Mouse (Mus musculus): ENCODE measurements at regions not wholly inside any gene's neighbourhood (a gene's known extent, or its start where the extent isn't known, plus 50 kb on each side); places are given as distances from the start of the nearest gene placed in this dataset.

DNA sequence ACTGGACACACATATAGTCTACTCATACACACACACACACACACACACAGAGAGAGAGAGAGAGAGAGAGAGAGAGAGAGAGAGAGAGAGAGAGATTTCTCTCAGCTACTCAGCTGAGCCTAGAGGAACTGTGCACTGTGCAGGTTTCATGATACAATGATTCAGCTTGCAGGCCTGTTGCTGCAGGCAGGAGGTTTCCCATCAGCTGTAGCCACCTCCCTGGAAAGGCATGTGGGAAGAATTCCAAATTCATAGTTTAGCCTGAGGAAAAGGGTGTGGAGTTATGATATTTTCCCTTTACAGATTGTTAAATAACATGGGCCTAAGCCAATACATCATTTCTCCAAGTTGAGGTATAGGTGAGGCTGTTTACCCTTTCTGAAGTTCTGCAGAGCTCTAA lies 204.3 kb upstream of the A1bg start:
- Histone ChIP-seq H3K27ac (ENCODE audit: control insufficient read depth, insufficient read depth, low read length) (no peak overlapping the region), H3K4me1 (replicated peaks; ENCODE audit: control insufficient read depth, insufficient read depth, low read length) (no peaks in the 10 kb centered on the region), H3K4me3 (ENCODE audit: control insufficient read depth, insufficient read depth, low read length) (no peak overlapping the region), H3K27me3 (ENCODE audit: control insufficient read depth, insufficient read depth, low read length) (no peaks in the 10 kb centered on the region), H3K36me3 (ENCODE audit: control insufficient read depth, insufficient read depth, low read length) (no peaks in the 10 kb centered on the region)
- no peak for DNase-seq
- TF ChIP-seq POLR2A (IDR thresholded peaks at IDR 0.05; ENCODE audit: control insufficient read depth, extremely low read depth, insufficient read depth, low read length, poor library complexity): no peak
- no peak for TF ChIP-seq CTCF (IDR thresholded peaks at IDR 0.05; ENCODE audit: borderline replicate concordance, control insufficient read depth, extremely low read depth, insufficient read depth, low read length, poor library complexity)

DNA sequence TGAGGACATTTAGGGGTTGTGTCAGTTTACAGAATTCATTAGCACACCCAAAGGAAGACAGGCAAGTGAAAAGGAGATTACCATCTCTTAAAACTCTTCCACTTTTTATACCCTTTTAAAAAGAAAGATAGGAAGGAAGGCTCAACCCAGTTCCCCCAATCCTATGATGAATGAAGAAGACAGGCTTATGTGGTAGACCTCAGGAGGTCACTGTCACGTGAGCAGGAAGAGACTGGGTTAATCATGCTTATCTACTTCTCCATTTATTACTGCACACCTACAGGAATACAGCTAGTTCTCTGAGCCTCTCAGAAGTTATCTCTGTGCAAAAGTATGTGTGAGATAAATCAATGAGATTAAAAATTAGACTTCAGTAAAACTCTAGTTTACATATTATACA lies 194.1 kb upstream of the A1bg start:
- Histone ChIP-seq H3K4me3 (ENCODE audit: control insufficient read depth, insufficient read depth, low read length) (no peak overlapping the region), H3K4me1 (replicated peaks; ENCODE audit: control insufficient read depth, insufficient read depth, low read length) (no peaks in the 10 kb centered on the region), H3K36me3 (ENCODE audit: control insufficient read depth, insufficient read depth, low read length) (no peaks in the 10 kb centered on the region), H3K27ac (ENCODE audit: control insufficient read depth, insufficient read depth, low read length) (no peak overlapping the region), H3K27me3 (ENCODE audit: control insufficient read depth, insufficient read depth, low read length) (no peaks in the 10 kb centered on the region)
- no peak for TF ChIP-seq CTCF (IDR thresholded peaks at IDR 0.05; ENCODE audit: borderline replicate concordance, control insufficient read depth, extremely low read depth, insufficient read depth, low read length, poor library complexity)
- no peak for TF ChIP-seq POLR2A (IDR thresholded peaks at IDR 0.05; ENCODE audit: control insufficient read depth, extremely low read depth, insufficient read depth, low read length, poor library complexity)
- WGBS: 0% methylated on average over 1 of the region's 1 CpGs
- no peak for DNase-seq

DNA sequence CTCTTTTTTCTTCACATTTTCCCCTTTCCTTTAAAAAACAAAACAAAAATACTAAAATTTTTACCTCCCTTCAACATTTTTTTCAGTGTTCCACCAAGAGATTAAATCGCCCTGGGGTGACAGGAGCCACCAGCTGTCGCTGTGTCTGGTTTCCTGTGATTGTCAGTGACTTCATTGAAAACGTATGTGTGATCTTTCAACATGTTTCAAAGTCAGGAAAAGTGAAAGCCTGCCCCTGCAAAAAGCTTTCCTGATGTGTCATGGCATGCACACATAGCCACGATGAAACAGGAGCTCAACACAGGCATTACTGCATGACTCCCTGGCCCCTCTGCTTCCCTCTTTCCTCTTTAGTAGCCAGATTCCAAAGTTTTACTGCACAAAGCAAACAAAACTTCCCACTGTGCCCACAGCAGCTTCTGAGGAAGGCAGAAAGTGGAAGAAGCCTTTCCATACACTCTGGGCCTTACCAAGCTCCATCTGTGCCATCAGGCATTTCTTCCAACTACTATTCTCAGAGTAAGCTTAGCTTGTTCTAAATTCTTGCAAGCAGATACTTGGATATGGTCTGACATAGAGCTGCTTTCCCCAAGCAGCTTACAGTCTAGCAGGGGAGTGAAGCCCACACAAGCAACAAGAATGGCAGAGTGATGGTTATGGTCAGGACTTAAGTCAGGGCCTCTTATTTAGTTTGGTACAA lies 186.8 kb upstream of the A1bg start:
- Histone ChIP-seq H3K4me1 (replicated peaks; ENCODE audit: control insufficient read depth, insufficient read depth, low read length) (peaks cover 3% of the 10 kb centered on the region), H3K27ac (ENCODE audit: control insufficient read depth, insufficient read depth, low read length) (no peak overlapping the region), H3K4me3 (ENCODE audit: control insufficient read depth, insufficient read depth, low read length) (no peak overlapping the region), H3K27me3 (ENCODE audit: control insufficient read depth, insufficient read depth, low read length) (no peaks in the 10 kb centered on the region), H3K36me3 (ENCODE audit: control insufficient read depth, insufficient read depth, low read length) (no peaks in the 10 kb centered on the region)
- TF ChIP-seq POLR2A (IDR thresholded peaks at IDR 0.05; ENCODE audit: control insufficient read depth, extremely low read depth, insufficient read depth, low read length, poor library complexity) (no peak), CTCF (IDR thresholded peaks at IDR 0.05; ENCODE audit: borderline replicate concordance, control insufficient read depth, extremely low read depth, insufficient read depth, low read length, poor library complexity) (no peak)
- DNase-seq: no peak
- WGBS: 5% methylated on average over 4 of the region's 4 CpGs

DNA sequence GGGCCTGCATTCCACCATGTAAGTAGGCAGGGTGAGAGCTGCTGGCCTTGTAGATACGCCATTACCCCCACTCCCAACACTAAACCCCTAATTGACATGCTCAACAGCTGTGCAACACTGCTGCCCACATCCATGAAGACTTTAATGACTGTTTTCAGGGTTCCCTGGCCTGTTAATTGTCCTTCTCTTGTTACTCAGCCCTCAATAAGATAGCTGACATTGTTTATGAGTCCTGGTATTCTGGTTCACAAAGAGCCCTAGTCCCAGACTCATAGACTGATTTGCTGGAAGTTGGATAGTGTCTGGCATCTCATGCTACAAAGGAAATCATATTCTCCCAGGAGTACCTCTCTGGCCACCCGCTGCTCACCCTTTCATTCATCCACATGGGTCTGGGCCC lies 186.1 kb upstream of the A1bg start:
- Histone ChIP-seq H3K4me3 (ENCODE audit: control insufficient read depth, insufficient read depth, low read length) (no peak overlapping the region), H3K27me3 (ENCODE audit: control insufficient read depth, insufficient read depth, low read length) (no peaks in the 10 kb centered on the region), H3K4me1 (replicated peaks; ENCODE audit: control insufficient read depth, insufficient read depth, low read length) (peaks cover 3% of the 10 kb centered on the region), H3K27ac (ENCODE audit: control insufficient read depth, insufficient read depth, low read length) (no peak overlapping the region), H3K36me3 (ENCODE audit: control insufficient read depth, insufficient read depth, low read length) (no peaks in the 10 kb centered on the region)
- no peak for DNase-seq
- TF ChIP-seq POLR2A (IDR thresholded peaks at IDR 0.05; ENCODE audit: control insufficient read depth, extremely low read depth, insufficient read depth, low read length, poor library complexity) (no peak), CTCF (IDR thresholded peaks at IDR 0.05; ENCODE audit: borderline replicate concordance, control insufficient read depth, extremely low read depth, insufficient read depth, low read length, poor library complexity) (no peak)
- WGBS: 93% methylated on average over 2 of the region's 2 CpGs

DNA sequence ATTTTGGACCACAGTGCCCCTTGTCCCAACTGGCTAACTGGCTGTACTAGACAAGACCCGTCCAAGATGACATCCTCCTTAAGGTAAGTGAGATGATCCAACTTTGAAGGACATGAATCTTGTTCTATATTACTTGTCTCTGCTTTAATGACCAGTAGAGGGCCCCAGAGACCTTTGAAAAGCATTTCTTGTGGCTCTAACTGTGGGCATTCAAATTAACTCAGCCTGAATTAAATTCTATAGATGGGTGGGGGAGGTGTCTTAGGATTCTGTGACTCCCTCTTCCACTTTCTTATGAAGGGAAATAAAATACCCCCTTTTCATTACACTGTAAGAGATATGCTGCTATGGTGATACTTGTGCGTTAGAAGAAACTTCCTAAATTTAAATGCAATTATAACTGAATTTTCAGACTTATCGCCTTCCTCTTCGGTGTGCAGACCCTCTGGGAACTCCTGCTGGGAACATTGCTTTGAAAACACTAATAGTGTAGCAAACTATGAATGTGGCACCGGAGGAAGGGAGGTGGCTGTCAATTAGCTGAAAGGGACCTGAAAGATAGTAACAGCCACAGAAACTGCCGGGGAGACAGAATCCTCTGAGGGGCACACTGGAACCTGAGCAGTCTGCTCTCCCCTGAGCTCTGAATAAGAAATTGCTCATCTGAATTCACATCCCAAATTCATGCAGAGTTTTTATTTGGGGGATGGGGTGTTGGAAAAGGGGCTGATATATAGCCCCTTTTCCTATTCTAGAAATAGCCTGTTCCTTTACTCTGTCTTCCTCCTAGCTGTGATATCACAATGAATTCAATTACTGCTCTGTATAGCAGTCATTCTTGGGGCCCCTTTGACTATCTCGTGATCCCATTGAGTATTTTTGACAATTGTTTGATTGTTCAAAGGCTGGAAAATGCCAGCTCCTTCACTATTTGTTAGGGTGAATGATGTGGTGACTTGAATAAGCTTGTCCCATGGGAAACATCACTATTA lies 179.9 kb upstream of the A1bg start:
- H3K36me3 ChIP-seq (ENCODE audit: control insufficient read depth, insufficient read depth, low read length): no peaks in the 10 kb centered on the region
- WGBS: 73% methylated on average over 7 of the region's 7 CpGs
- no peak overlapping the region for H3K27ac ChIP-seq (ENCODE audit: control insufficient read depth, insufficient read depth, low read length)
- DNase-seq: peak; percentile 14
- no peak overlapping the region for H3K4me3 ChIP-seq (ENCODE audit: control insufficient read depth, insufficient read depth, low read length)
- no peaks in the 10 kb centered on the region for H3K4me1 ChIP-seq (replicated peaks; ENCODE audit: control insufficient read depth, insufficient read depth, low read length)
- H3K27me3 ChIP-seq (ENCODE audit: control insufficient read depth, insufficient read depth, low read length): no peaks in the 10 kb centered on the region
- no peak for TF ChIP-seq CTCF (IDR thresholded peaks at IDR 0.05; ENCODE audit: borderline replicate concordance, control insufficient read depth, extremely low read depth, insufficient read depth, low read length, poor library complexity)
- no peak for TF ChIP-seq POLR2A (IDR thresholded peaks at IDR 0.05; ENCODE audit: control insufficient read depth, extremely low read depth, insufficient read depth, low read length, poor library complexity)

DNA sequence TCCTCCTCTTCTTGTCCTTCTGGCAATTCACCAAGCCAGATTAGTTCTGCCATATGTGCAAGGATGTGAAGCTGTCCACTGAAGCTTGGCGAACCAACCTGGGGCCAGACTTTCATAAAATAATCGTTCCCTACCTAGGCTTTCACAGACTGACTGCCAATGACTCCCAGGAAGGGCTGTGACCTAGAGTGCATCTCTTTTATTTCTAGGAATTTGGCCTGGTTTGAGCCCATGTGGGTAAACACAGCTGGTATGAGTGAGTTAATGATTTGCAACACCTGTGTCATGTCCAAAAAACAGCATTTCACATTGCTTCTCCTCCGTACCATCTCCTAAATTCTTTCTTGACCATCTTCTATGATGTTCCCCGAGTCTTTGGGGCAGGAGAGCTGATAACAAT lies 178.0 kb upstream of the A1bg start:
- H3K27ac ChIP-seq (ENCODE audit: control insufficient read depth, insufficient read depth, low read length): no peak overlapping the region
- no peaks in the 10 kb centered on the region for H3K36me3 ChIP-seq (ENCODE audit: control insufficient read depth, insufficient read depth, low read length)
- TF ChIP-seq POLR2A (IDR thresholded peaks at IDR 0.05; ENCODE audit: control insufficient read depth, extremely low read depth, insufficient read depth, low read length, poor library complexity): no peak
- TF ChIP-seq CTCF (IDR thresholded peaks at IDR 0.05; ENCODE audit: borderline replicate concordance, control insufficient read depth, extremely low read depth, insufficient read depth, low read length, poor library complexity): no peak
- no peak overlapping the region for H3K4me3 ChIP-seq (ENCODE audit: control insufficient read depth, insufficient read depth, low read length)
- WGBS: 81% methylated on average over 4 of the region's 4 CpGs
- no peaks in the 10 kb centered on the region for H3K27me3 ChIP-seq (ENCODE audit: control insufficient read depth, insufficient read depth, low read length)
- H3K4me1 ChIP-seq (replicated peaks; ENCODE audit: control insufficient read depth, insufficient read depth, low read length): no peaks in the 10 kb centered on the region
- DNase-seq: no peak
